Mouse (Mus musculus) MEL (cell line): ENCODE data around the gene Cpped1.

Experiments
- CTCF ChIP-seq, 3 experiments: IDR thresholded peaks in 2 of 3; conservative IDR thresholded peaks in 1 of 3; 2 replicates each; pipeline ENCODE4 v1.5.1; 2011 to 2012; ENCODE audit warnings: low read length in 3 of 3, low read depth in 2 of 3, mild to moderate bottlenecking in 2 of 3, improper control_type of control experiment in 1 of 3, inconsistent platforms in 1 of 3, mixed read lengths in 1 of 3, moderate library complexity in 1 of 3; ENCODE audit not compliant: control insufficient read depth in 1 of 3, insufficient read depth in 1 of 3, poor library complexity in 1 of 3, severe bottlenecking in 1 of 3
- ETS1 ChIP-seq: IDR thresholded peaks from 2 replicates; pipeline ENCODE4 v1.6.1; 2012; ENCODE audit warnings: low read depth, mild to moderate bottlenecking, inconsistent platforms, low read length, improper control_type of control experiment, moderate library complexity
- MEF2A ChIP-seq: IDR thresholded peaks from 2 replicates; pipeline ENCODE4 v1.6.1; 2014; ENCODE audit warnings: low read depth, mild to moderate bottlenecking, inconsistent platforms, low read length, improper control_type of control experiment; ENCODE audit not compliant: poor library complexity, insufficient replicate concordance, severe bottlenecking; ENCODE audit errors: extremely low read depth
- POLR2A ChIP-seq, 2 experiments: IDR thresholded peaks; 2 replicates each; pipeline ENCODE4 v1.6.1; 2011 to 2012; ENCODE audit warnings: low read length in 2 of 2, mild to moderate bottlenecking in 2 of 2, control low read depth in 1 of 2, improper control_type of control experiment in 1 of 2, low read depth in 1 of 2, moderate library complexity in 1 of 2; ENCODE audit not compliant: control insufficient read depth in 1 of 2, insufficient read depth in 1 of 2, poor library complexity in 1 of 2
- TAL1 ChIP-seq: IDR thresholded peaks from 2 replicates; pipeline ENCODE4 v1.6.1; 2012; ENCODE audit warnings: mild to moderate bottlenecking, inconsistent platforms, low read length, moderate library complexity, mixed read lengths

DNA sequence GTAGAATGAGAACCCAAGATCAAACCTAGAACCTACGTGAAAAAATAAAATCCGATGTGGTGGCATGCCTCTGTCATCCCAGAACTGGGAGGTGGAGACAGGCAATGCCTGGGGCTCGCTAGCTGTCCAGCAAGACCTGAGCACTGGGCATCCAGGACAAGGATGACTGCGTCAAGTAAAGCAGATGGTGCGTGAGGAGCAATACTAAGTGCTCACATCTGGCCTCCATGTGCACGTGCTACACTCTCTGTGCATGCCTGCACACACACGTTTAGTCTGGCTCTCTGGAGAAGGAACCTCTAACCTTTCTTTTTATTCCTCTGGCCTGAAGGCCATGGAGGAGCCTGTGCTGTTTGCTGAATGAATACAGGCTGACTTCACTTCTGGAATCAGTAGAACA is 88.5 kb downstream of the Cpped1 start:
- no peak for TF ChIP-seq CTCF (IDR thresholded peaks at IDR 0.05 in 2 of 3, conservative IDR thresholded peaks at IDR 0.05 in 1 of 3; ENCODE audit: control insufficient read depth in 1 of 3, insufficient read depth in 1 of 3, low read depth in 2 of 3, low read length in 3 of 3, poor library complexity in 1 of 3, severe bottlenecking in 1 of 3)
- TF ChIP-seq MEF2A = no peak
- no peak for TF ChIP-seq ETS1
- no peak for TF ChIP-seq POLR2A (IDR thresholded peaks at IDR 0.05; ENCODE audit: control insufficient read depth in 1 of 2, insufficient read depth in 1 of 2, low read depth in 1 of 2, low read length in 2 of 2, poor library complexity in 1 of 2)
- TF ChIP-seq TAL1 = no peak
